Mouse (Mus musculus) liver (tissue): ENCODE data around the gene Lysmd1.

Experiments used
- DNase-seq: peaks from one replicate; pipeline ENCODE4 v3.0.0-alpha.2; 2020; ENCODE audit warnings: mixed read lengths

The Lysmd1 gene

DNA sequence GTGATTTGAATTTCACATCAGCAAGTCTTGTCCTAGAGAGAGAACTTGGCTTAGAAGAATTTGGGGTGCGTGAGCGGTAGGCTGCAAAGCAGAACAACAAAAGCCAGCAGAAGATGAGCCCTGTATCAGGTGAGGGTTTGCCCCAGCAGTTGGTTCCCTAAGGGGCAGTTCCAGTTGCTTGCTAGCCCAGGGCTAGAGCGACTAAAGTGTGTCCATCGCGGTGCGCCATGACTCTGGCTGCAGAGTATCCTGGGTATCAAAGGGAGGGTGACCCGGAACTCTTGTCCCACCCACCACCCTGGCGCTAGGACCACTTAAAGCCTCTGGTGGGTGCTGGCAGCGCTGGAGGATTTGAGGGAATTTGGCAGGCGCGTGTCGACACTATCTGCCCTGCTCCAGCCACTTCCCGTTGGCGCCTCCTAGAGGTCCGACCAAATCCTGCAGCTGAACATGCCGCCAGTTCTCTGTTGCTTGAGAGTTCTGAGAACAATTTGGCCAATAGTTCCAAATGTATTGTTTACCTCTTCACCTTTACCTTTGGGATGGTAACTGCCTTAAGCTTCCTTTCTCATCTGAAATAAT lies 40.2 kb downstream of the Lysmd1 start:
- DNase-seq: peak; percentile 84

DNA sequence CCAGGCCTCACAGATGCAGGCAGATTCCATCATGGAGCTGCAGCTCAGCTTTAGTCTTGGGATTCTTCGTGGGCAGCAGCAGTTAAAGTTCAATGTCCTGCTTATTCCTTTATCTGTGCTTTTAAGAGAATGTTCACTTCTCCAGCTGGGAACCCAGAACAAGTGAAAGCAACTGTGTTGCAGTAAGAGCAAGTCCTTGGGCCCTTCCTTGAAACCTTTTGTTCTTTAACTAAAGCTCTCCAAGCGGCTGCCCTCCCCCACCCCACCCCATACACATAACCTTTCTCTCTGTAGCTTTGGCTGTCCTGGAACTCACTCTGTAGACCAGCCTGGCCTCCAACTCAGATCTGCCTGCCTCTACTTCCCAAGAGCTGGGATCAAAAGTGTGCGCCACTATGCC lies 42.6 kb downstream of the Lysmd1 start:
- no peak for DNase-seq

DNA sequence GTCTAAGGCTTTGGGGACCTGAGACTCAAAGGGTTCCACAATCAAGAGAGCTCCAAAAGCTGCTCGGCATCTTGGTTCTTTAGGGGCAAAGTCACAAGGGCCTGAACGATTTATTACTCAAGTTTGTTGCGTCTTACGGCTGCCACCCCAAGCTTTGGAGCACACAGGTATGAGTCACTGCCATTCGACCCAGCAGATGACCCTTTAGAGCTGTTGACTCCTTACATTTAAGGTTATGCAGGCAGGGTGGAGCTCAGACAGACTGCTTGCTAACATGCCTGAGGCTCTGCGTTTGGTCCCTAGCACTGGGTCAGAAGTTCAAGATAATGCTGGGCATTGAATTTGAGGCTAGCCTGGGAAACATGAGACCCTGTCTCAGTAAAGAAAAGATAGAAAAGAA lies 43.7 kb downstream of the Lysmd1 start:
- no peak for DNase-seq

DNA sequence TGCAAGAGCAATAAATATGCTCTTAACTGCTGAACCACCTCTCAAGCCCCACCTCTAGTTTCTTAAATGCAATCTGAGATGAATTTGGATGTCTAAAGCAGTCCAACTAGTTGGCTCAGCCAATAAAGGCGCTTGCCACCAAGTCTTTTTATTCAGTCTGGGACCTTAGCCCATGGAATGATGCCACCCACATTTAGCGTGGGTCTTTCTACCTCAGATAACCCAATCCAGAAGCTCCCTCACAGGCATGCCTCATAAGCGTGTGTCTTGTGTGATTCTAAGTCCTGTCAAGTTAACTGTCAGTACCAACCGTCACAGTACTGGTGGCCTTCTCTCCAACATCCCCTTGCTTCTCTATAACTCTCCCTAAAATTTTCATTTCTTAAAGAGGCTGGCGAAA lies 45.1 kb downstream of the Lysmd1 start:
- no peak for DNase-seq

DNA sequence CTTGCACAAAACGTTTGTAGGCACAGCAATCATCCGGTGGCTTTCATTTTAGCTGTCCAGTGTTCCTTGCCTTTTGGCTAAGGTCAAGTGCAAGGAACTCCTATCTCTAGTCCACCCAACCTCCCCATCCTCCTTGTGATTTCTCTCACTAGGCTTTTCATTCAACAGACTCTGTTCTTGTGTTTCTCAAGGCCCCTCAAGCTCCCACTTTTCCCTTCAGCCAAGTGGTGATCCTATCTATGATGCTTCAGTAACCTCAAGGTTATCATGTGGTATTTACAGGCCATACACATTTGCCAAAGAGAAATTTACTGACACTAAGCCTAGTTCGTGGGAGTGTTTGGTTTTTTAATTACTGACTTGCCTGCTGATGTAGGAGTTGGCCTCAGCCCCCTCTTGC lies 46.0 kb downstream of the Lysmd1 start:
- DNase-seq: no peak

DNA sequence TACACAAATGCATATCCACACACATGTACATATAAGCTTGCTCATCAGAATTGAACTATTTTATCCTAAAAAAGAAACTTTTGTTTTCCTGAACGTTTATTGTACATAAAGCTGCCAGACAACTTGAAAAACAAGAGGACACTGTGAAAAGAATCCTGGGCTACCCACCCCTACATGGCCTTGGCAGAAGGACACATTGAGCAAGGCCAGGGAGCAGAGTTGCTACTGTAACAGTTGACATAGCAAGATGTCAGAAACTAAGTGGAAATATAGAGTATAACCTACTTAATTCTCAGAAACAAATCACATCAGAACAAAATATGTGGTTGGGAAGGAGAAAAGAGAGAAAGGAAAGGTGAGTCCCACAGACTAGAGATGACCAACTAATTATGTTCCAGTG lies 48.0 kb downstream of the Lysmd1 start:
- no peak for DNase-seq

DNA sequence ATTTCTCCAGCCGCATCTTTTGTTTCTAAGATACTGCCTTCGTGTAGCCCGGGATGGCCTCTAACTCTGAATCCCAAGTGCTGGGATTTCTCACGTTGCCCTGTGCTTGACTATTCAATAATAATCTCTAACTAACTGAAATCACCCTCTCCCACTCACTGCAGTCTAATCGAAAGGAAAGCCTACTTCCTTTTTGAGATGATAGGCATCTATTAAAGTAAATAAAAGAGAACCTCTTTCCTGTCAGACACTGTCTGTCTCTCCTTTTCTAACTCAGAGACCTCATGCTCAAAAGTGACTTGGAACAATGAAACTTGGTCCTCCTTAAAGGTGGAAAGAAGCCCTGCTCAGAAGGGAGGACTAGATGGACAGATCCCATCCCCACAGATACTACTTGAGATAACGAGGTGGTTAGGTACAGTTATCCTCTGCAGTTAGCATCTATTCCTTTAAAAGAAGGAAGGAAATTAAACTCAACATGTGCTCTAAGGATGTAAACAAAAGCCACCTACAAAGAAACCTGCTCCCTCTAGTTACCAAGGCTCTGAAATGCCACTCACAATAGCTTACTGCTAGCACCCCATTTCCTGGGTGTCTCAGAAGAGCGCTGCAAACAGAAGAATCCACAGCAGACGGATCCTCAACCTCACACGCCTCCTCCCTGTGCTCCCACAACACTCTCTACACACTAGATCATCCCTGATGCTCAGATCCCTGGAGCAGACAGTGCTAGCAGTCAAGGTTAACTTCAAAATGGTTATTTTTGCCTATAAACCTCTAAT lies 51.1 kb downstream of the Lysmd1 start:
- no peak for DNase-seq

DNA sequence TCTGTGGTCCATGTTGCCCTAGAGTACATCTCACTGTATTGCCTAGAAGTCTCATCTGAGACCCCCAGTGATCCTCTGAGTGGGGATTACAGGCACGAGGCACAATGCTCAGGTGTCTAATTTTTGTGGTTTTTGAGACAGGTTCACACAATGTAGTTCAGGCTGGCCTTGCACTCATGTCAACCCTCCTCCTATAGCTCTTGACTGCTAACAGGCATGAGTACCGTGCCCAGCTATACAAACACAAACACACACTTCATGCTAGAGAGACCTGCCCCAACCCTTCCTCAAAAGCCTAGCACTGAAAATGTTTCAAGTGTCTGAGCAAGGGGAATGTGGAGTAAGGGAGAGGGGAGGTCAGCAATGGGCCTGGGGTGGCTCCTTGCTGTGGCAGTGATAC lies 52.2 kb downstream of the Lysmd1 start:
- no peak for DNase-seq

DNA sequence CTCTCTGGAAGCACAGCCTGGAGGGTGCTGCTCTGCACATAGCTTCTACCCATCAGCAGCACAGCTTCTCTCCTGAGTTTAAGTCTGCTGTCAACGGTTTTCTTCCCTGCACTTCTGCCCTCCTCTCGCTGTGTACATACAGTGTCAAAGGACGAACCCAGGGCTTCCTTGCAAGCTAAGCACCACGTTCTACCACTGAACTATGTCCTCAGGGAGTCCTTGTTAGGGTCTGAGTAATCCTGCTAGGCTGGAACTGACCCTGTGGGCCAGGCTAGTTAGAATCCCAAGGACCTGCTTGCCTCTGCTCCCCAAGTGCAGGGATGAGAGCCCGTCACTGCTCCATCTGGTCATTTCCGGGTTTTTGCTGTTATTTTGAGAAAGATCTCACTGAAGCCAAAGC lies 53.0 kb downstream of the Lysmd1 start:
- no peak for DNase-seq
